Mouse (Mus musculus) 416B (cell line): Measurements from ENCODE around the gene Aldh3a2.

Source experiments
- DNase-seq: peaks from one replicate; pipeline ENCODE4 v3.0.0; 2011; ENCODE audit warnings: low read depth

Aldh3a2 gene

DNA sequence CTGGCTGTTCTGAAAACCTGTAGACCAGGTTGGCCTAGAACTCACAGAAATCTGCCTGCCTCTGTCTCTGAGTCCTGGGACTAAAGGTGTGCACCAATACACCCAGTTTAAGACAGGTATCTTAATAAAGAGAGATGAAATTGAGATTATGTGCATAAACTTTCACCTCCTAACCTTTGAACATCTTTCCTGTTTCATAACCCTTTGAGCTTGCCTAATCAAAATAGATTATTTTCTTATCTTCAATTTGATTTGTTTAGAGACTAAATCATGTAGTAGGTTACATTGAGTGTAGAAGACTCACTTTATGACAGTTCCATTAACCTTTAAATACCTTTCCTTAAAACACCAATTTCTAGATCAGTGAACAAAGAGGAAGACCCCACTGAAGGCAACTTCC, 4.3 kb upstream of the Aldh3a2 start:
- no peak for DNase-seq

DNA sequence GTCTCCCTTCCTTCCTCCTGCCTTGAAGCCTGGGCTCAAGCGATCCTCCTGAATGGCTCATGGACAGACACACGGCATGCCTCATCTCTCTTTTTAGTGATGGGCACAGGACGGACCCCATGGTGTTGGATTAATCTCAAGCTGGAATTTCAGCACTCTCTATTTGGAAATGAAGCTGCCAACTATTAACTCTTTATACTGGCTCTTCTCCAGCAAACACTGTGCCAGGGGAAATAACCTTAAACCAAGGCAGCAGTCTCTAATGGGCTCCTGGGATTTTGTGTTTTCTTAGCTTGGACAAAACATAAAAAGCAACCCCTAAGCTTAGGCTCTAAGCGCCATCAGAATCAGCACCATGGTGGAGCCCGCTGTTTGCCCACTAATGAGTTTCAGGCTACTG, 3.1 kb upstream of the Aldh3a2 start:
- DNase-seq = no peak

GRCm38 (mm10) chr11:61268626-61269349, 1.5 kb upstream of the Aldh3a2 start:
- no peak for DNase-seq

DNA sequence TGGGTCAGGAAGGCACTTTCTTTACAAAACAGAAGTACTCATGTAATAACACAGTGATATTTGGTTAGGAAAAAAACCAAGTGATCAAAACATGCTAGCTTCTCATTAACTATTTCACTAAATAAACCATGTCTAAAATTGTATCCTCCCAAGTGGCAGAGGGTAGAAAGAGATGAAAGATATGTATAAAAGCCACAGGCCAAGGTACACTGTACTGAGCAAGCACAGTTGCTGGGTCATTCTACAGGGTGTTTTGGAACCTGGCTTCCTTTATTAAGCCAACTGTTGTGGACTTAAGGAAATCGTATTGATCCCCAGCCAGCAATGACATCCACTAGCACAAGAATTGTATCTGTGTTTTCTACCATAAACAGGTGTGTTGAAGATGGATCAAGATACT, 3.4 kb downstream of the Aldh3a2 start:
- DNase-seq = no peak

DNA sequence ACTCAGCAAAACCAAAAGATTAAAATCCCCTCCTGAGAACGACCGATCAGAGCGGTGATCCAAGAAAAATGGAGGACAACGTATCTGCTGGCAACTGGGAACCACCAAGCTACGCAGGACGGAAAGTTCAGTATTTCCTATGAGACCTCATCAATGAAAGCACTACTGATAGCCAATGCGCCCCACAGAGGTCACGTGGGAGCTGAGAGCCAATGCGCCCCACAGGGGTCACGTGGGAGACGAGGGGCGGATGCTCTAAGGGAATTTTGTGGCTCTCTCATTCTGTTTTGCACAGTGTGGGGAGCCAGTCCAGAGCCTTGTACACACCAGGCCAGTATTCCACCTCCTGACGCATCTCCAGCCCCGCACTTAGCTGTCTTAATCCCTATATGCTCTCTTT, 4.7 kb downstream of the Aldh3a2 start:
- DNase-seq = no peak

DNA sequence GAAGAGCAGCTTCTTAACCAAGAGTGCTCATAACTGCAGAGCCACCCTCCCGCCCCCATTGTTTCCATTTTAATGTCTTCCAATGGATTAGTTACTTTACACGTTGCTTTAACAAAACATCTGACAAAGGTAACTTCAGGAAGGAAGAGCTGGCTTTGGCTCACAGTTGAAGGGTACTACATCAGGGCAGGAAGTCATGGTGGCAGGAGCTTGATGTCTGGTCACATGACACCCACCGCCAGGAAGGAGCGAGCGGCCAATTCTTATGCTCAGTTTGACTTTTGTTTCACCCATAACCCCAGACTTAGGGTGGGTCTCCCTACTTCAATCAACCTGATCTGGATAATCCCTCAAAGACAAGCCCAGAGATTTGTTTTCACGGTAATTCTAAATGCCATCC, 8.2 kb downstream of the Aldh3a2 start:
- no peak for DNase-seq

- no peak for DNase-seq
These were observed 14.5 kb downstream of the Aldh3a2 start for GRCm38 (mm10) chr11:61252807-61253206.

GRCm38 (mm10) chr11:61251741-61252140, 15.5 kb downstream of the Aldh3a2 start:
- no peak for DNase-seq

GRCm38 (mm10) chr11:61244406-61244805, 22.9 kb downstream of the Aldh3a2 start:
- DNase-seq = no peak

- DNase-seq = no peak
These were observed 31.2 kb downstream of the Aldh3a2 start for GRCm38 (mm10) chr11:61236015-61236414.

- no peak for DNase-seq
These were observed 33.1 kb downstream of the Aldh3a2 start for GRCm38 (mm10) chr11:61234174-61234573.

- DNase-seq = peak; percentile 76
These were observed 35.9 kb downstream of the Aldh3a2 start for GRCm38 (mm10) chr11:61231329-61231728.

DNA sequence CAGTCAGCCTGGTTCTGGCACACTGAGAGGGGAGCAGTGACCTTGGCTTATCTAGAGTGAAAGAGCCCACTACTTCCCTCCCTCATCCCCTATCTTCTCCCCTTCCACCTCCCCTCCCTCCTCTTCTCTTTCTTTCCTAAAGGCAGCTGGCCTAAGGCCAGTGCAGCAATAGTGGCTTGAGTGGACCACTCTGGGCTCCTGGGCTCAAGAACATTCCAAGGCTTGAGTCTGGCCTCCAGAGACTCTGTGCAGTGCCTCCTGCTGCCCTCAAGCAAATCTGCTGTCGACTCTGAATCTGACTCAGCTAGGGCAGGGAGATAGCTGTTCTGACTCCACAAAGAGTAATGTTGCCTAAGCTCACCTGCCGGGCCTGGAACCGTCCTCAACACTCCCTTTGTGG, 38.9 kb downstream of the Aldh3a2 start:
- no peak for DNase-seq

GRCm38 (mm10) chr11:61227816-61228215, 39.4 kb downstream of the Aldh3a2 start:
- DNase-seq = no peak

- no peak for DNase-seq
These were observed 41.3 kb downstream of the Aldh3a2 start for GRCm38 (mm10) chr11:61225941-61226412.

DNA sequence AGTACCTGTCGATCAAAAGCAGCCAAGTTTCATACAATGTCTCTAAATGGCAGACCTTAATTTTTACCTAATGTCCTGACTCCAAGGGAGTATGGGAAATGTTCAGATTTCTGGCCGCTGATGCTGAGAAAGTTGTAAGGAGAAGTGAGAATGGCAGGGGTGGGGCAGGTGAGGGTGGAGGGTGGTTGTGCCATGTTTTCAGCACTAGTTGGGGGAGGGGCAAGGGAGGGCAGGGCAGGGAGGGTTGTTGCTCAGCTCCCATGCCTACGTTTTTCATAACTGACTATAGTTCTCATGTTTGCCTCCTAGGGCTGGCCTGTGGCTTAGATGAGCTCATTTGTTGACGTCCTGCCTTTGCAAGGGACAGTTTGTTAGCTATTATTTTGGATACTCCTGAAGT, 41.8 kb downstream of the Aldh3a2 start:
- no peak for DNase-seq

- no peak for DNase-seq
These were observed 42.4 kb downstream of the Aldh3a2 start for GRCm38 (mm10) chr11:61224907-61225306.

- no peak for DNase-seq
These were observed 43.0 kb downstream of the Aldh3a2 start for GRCm38 (mm10) chr11:61224234-61224744.

- DNase-seq = no peak
These were observed 44.1 kb downstream of the Aldh3a2 start for GRCm38 (mm10) chr11:61222971-61223745.

DNA sequence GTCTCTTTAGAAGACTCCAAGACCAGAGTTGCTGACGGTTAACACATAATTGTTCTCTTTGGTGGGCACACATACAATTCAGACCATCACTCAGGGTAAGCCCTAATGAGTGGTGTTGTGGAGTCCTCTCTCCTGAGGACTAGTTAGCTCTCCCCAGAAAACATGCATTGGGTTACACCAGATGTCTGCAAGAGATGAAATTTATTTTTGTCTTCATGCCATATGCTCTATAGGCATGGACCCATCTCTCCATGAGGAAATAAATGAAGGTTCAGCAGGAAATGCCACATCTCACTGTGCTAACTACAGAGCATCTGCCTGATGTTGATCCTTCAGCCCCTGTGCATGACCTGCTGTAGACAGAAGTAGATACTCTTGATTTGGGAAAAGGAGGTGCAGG, 45.3 kb downstream of the Aldh3a2 start:
- no peak for DNase-seq

- DNase-seq = peak; percentile 59
These were observed 46.9 kb downstream of the Aldh3a2 start for GRCm38 (mm10) chr11:61220156-61220881.

DNA sequence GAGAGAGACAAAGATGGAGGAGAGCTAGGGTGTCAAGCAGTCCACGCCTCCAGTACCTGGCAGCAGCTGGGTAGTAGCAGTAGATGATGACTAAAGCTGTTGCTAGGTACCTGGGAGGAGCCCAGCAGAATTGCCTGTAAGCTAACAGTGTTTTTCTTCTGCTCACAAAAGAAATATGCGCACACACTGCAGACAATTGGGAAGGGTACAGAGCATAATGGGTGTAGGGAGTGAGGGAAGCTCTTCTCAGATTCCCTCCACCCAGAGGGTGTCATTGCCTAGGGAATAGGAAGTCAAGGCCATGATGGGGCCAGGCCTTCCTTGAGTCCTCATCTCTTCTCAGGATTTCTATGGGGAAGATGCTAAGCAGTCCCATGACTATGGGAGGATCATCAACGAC, 51.3 kb downstream of the Aldh3a2 start:
- no peak for DNase-seq

GRCm38 (mm10) chr11:61212102-61212501, 55.2 kb downstream of the Aldh3a2 start:
- DNase-seq = no peak
